Mouse (Mus musculus): ENCODE measurements around the gene Gucy1b1. TPM values are rescaled to one million over a fixed set of nuclear protein-coding genes. Genes with fewer than 3 reads are reported as not detected.

Gucy1b1 gene
- polyA plus RNA-seq, 1 experiment from 2014 or later, result 48.7 TPM

DNA sequence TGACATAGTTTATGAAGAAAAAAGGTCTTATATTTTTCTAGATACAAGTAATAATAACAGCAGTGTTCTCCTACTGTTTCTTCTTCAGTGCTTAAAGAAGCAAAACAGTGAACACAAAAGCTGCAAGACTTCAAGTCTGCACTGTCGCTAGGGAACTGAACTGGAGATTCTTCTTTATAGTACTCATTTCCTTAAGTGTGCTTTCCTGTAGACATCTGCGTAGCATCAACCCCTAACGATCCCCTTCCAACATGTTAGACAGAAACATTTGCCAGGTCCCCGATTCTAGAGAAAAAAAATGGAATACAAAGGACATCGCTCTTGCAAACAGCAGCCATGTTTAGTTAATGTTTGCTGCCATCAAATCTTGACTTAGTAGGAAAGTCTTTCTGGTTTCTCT, 6.7 kb downstream of the Gucy1b1 start:
- no peak overlapping the region for H3K27ac ChIP-seq (ENCODE audit: low read length)
- no peak overlapping the region for H3K9ac ChIP-seq (ENCODE audit: low read length)
- no peak overlapping the region for H3K4me2 ChIP-seq (ENCODE audit: low read depth, low read length)
- WGBS, result 70% methylated on average over 5 of the region's 5 CpGs
- no peak overlapping the region for H3K4me3 ChIP-seq (ENCODE audit: low read length)
- H3K36me3 ChIP-seq (ENCODE audit: control insufficient read depth, insufficient read depth), result no peaks in the 10 kb centered on the region
- H3K4me1 ChIP-seq (ENCODE audit: control insufficient read depth, insufficient read depth, low read length), result peaks cover 24% of the 10 kb centered on the region
- H3K9me3 ChIP-seq (replicated peaks; ENCODE audit: control insufficient read depth, low read length), result no peaks in the 10 kb centered on the region
- no peaks in the 10 kb centered on the region for H3K27me3 ChIP-seq (ENCODE audit: control insufficient read depth, insufficient read depth, low read length)
- ATAC-seq (replicated peaks; ENCODE audit: extremely low read depth, insufficient read depth, low FRiP score), result no peak

DNA sequence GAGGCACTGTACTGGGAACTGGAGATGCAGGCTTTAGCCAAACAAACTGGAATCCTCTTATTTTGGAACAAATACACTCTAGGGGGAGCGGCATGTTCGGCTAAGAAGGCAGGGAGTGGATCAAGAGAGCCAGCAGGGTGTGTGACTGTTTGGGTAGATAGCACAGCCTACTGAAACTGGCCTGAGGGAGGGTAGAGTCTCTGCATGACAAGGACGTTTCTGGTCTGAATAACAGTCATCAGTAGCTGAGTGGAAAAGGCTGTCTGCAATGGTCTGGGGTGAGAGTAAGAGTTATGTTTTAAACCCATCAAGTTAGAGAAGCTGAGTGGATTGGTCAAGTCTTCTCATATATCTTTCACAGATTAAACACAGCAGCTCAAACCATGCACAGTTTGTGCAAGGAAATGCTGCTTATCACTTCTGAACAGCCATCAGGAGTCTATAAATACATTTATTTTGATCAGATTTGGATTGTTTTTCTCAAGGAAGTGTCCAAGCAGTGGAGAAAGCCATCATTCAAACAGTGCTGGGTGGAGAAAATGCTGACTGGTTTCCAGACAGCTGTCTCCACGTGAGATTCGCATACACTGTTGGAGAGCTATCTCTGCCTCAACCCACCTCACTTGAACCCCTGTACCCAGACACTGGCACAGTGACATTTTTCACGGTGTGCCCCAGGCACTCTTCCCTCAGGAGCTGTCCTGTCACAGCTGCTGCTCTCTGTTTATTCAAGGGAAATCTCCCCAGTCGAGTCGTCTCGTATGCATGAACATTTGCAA, 12.9 kb downstream of the Gucy1b1 start:
- Histone ChIP-seq H3K4me3 (ENCODE audit: low read length) (no peak overlapping the region), H3K4me2 (ENCODE audit: low read depth, low read length) (no peak overlapping the region), H3K36me3 (ENCODE audit: control insufficient read depth, insufficient read depth) (no peaks in the 10 kb centered on the region), H3K27ac (ENCODE audit: low read length) (peak overlapping the region; percentile 50), H3K27me3 (ENCODE audit: control insufficient read depth, insufficient read depth, low read length) (no peaks in the 10 kb centered on the region), H3K9me3 (replicated peaks; ENCODE audit: control insufficient read depth, low read length) (no peaks in the 10 kb centered on the region), H3K9ac (ENCODE audit: low read length) (no peak overlapping the region), H3K4me1 (ENCODE audit: control insufficient read depth, insufficient read depth, low read length) (peaks cover 25% of the 10 kb centered on the region)
- ATAC-seq (replicated peaks; ENCODE audit: extremely low read depth, insufficient read depth, low FRiP score), result no peak
- WGBS, result 19% methylated on average over 9 of the region's 9 CpGs

DNA sequence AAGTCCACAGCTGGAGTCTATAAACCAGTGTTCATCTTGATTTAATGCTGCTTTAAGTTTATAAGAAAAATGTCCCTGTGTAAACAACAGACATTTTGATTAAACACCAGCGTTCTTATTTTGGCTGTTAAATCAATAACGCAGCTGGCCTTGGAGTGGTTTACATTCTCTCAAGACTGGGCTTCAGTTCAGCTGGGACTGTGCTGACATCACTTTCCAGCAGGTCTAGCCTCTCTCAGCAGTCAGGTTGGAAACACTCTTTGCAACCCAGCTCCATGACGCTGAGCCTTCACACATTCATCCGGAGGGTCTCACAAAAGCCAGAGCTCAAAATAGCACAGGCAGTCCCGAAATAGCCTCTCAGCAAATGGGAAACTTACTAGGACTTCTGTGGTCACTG, 17.3 kb downstream of the Gucy1b1 start:
- Histone ChIP-seq H3K4me1 (ENCODE audit: control insufficient read depth, insufficient read depth, low read length) (peaks cover 22% of the 10 kb centered on the region), H3K36me3 (ENCODE audit: control insufficient read depth, insufficient read depth) (no peaks in the 10 kb centered on the region), H3K9me3 (replicated peaks; ENCODE audit: control insufficient read depth, low read length) (no peaks in the 10 kb centered on the region), H3K27me3 (ENCODE audit: control insufficient read depth, insufficient read depth, low read length) (no peaks in the 10 kb centered on the region), H3K27ac (ENCODE audit: low read length) (peak overlapping the region; percentile 79), H3K4me2 (ENCODE audit: low read depth, low read length) (peak overlapping the region; percentile 26; the same call in 1 of the 2 replicates), H3K4me3 (ENCODE audit: low read length) (no peak overlapping the region), H3K9ac (ENCODE audit: low read length) (no peak overlapping the region)
- ATAC-seq (replicated peaks; ENCODE audit: extremely low read depth, insufficient read depth, low FRiP score), result peak; percentile 91
- WGBS, result 13% methylated on average over 5 of the region's 5 CpGs

DNA sequence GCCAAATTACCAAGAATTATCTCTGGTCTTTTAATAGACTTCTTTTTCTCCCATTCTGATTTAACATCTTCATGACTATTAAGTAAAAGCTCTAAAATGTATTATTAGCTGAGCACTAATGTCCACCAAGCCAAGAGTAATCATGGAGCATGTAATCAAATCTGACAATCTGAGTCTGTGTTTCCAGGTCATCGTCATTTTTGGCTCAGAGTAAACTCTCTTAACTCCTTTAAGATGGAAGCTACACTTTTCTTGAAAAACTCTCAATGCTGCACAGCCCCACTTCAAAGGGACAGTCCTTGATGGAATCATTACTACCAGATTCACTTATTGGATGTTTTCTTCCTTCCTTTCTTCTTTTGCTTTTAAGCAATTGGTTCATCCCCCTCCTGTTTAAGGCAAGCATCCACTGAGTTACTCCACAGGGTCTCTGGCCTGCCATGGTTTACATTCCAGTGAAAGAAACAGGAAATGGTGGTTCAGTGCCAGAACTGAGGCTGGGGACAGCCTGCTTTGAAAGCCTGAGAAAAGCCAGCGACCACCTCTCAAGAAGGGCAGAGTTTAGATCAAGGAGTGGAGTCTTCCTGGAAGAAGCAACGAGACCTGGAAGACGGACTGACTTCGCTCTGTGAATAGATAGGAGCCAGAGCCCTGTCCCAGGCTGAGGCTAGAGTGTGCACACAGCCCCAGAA, 20.1 kb downstream of the Gucy1b1 start:
- no peak overlapping the region for H3K9ac ChIP-seq (ENCODE audit: low read length)

DNA sequence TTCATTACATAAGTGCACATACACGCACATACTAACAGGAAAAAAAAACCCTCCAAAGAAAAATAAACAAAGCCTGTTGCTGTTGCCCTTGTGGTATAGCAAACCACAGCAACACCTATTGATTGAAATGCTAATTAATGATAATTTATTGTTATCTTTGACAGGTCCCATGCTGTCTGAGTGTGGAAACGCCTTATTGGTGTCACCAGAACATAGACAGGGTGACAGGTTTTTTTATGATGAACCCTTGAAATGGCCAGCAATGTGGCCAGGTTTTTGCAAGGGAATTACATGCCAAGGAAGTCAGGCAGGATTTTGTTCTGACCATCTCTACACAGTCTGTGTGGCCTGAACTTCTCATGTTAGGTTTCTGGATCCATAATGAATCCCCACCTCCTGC, 22.5 kb downstream of the Gucy1b1 start:
- Histone ChIP-seq H3K27ac (ENCODE audit: low read length) (no peak overlapping the region), H3K4me2 (ENCODE audit: low read depth, low read length) (no peak overlapping the region), H3K27me3 (ENCODE audit: control insufficient read depth, insufficient read depth, low read length) (no peaks in the 10 kb centered on the region), H3K4me1 (ENCODE audit: control insufficient read depth, insufficient read depth, low read length) (peaks cover 14% of the 10 kb centered on the region), H3K4me3 (ENCODE audit: low read length) (no peak overlapping the region), H3K9me3 (replicated peaks; ENCODE audit: control insufficient read depth, low read length) (no peaks in the 10 kb centered on the region), H3K36me3 (ENCODE audit: control insufficient read depth, insufficient read depth) (no peaks in the 10 kb centered on the region), H3K9ac (ENCODE audit: low read length) (no peak overlapping the region)
- WGBS, result 60% methylated on average over 2 of the region's 2 CpGs
- ATAC-seq (replicated peaks; ENCODE audit: extremely low read depth, insufficient read depth, low FRiP score), result no peak

More for the DNA sequence above, 20.1 kb downstream of the Gucy1b1 start:
- Histone ChIP-seq H3K9me3 (replicated peaks; ENCODE audit: control insufficient read depth, low read length) (no peaks in the 10 kb centered on the region), H3K27ac (ENCODE audit: low read length) (peak overlapping the region; percentile 14; the same call in 1 of the 2 replicates), H3K36me3 (ENCODE audit: control insufficient read depth, insufficient read depth) (no peaks in the 10 kb centered on the region), H3K4me1 (ENCODE audit: control insufficient read depth, insufficient read depth, low read length) (peaks cover 18% of the 10 kb centered on the region), H3K27me3 (ENCODE audit: control insufficient read depth, insufficient read depth, low read length) (no peaks in the 10 kb centered on the region), H3K4me2 (ENCODE audit: low read depth, low read length) (no peak overlapping the region), H3K4me3 (ENCODE audit: low read length) (no peak overlapping the region)
- 27% methylated on average over 5 of the region's 5 CpGs for WGBS
- no peak for ATAC-seq (replicated peaks; ENCODE audit: extremely low read depth, insufficient read depth, low FRiP score)

DNA sequence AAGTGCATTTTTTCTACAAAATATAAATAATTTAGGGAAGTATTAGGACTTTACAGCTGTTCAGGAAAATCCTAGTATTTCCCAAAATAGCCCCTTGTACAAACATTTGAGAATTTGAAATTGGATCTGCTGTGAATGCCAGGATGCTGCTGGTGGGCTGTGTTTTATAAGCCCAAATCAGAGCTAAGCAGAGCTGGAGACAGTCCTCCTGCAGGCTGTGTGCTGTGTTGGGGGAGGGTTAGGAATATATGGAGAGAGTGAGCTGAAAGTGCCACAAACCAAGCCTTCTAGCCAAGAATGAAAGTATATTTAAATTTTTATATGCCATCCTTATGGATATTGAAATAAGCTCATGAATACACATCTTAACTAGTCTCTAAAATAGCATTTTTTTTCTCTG, 23.0 kb downstream of the Gucy1b1 start:
- H3K4me1 ChIP-seq (ENCODE audit: control insufficient read depth, insufficient read depth, low read length), result peaks cover 14% of the 10 kb centered on the region
- no peak overlapping the region for H3K4me3 ChIP-seq (ENCODE audit: low read length)
- H3K9me3 ChIP-seq (replicated peaks; ENCODE audit: control insufficient read depth, low read length), result no peaks in the 10 kb centered on the region
- H3K9ac ChIP-seq (ENCODE audit: low read length), result no peak overlapping the region
- no peak overlapping the region for H3K27ac ChIP-seq (ENCODE audit: low read length)
- H3K27me3 ChIP-seq (ENCODE audit: control insufficient read depth, insufficient read depth, low read length), result no peaks in the 10 kb centered on the region
- H3K4me2 ChIP-seq (ENCODE audit: low read depth, low read length), result no peak overlapping the region
- H3K36me3 ChIP-seq (ENCODE audit: control insufficient read depth, insufficient read depth), result no peaks in the 10 kb centered on the region
- ATAC-seq (replicated peaks; ENCODE audit: extremely low read depth, insufficient read depth, low FRiP score), result no peak

DNA sequence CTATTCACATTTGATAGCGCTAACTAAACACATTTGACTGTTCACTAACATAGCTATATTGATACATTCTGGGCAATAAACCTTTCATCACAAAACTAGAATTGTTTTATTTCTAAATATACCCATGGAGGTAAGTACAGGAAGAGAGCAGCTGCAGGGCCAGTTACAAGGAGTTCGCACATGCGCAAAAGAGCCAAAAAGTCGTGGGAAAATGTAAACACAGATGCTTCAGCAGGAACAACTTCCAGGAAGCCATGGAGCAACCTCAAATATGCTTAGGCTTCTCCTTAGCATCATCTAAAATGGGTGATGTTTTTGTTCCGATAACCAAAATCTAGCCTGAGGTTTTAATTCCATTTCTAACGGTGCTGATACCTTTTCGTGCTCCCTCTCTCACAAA, 25.8 kb downstream of the Gucy1b1 start:
- no peak for ATAC-seq (replicated peaks; ENCODE audit: extremely low read depth, insufficient read depth, low FRiP score)
- Histone ChIP-seq H3K9me3 (replicated peaks; ENCODE audit: control insufficient read depth, low read length) (no peaks in the 10 kb centered on the region), H3K36me3 (ENCODE audit: control insufficient read depth, insufficient read depth) (peaks cover 4% of the 10 kb centered on the region; the same call in 1 of the 2 replicates), H3K4me3 (ENCODE audit: low read length) (no peak overlapping the region), H3K27me3 (ENCODE audit: control insufficient read depth, insufficient read depth, low read length) (no peaks in the 10 kb centered on the region), H3K4me1 (ENCODE audit: control insufficient read depth, insufficient read depth, low read length) (0 out of 2 replicates have a peak, but pooled peaks cover 6% of the 10 kb centered on the region), H3K9ac (ENCODE audit: low read length) (no peak overlapping the region), H3K4me2 (ENCODE audit: low read depth, low read length) (no peak overlapping the region), H3K27ac (ENCODE audit: low read length) (no peak overlapping the region)
- WGBS, result 61% methylated on average over 7 of the region's 7 CpGs

DNA sequence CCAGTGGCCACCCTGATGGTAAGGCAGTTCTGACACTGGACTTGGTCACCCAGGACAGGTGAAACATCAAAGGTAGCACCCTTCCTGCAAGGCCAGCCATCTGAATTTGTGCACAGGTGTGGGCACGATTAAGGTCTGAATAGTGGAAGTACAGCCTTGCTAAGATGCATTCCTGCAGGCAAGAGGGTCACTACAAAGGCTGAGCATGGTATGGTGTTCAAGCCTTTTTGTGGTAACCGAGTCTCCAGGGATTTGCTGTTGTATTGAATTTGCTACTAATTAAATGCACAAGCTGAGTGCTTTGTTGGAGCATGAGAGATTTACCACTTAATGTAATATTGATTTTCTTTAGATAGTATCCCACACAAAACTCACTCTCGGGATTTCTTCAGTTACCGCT, 26.4 kb downstream of the Gucy1b1 start:
- Histone ChIP-seq H3K36me3 (ENCODE audit: control insufficient read depth, insufficient read depth) (peaks cover 5% of the 10 kb centered on the region; the same call in 1 of the 2 replicates), H3K27ac (ENCODE audit: low read length) (no peak overlapping the region), H3K4me1 (ENCODE audit: control insufficient read depth, insufficient read depth, low read length) (0 out of 2 replicates have a peak, but pooled peaks cover 6% of the 10 kb centered on the region), H3K4me3 (ENCODE audit: low read length) (no peak overlapping the region), H3K27me3 (ENCODE audit: control insufficient read depth, insufficient read depth, low read length) (no peaks in the 10 kb centered on the region), H3K9ac (ENCODE audit: low read length) (no peak overlapping the region), H3K9me3 (replicated peaks; ENCODE audit: control insufficient read depth, low read length) (no peaks in the 10 kb centered on the region), H3K4me2 (ENCODE audit: low read depth, low read length) (no peak overlapping the region)
- 88% methylated on average over 4 of the region's 4 CpGs for WGBS
- no peak for ATAC-seq (replicated peaks; ENCODE audit: extremely low read depth, insufficient read depth, low FRiP score)

DNA sequence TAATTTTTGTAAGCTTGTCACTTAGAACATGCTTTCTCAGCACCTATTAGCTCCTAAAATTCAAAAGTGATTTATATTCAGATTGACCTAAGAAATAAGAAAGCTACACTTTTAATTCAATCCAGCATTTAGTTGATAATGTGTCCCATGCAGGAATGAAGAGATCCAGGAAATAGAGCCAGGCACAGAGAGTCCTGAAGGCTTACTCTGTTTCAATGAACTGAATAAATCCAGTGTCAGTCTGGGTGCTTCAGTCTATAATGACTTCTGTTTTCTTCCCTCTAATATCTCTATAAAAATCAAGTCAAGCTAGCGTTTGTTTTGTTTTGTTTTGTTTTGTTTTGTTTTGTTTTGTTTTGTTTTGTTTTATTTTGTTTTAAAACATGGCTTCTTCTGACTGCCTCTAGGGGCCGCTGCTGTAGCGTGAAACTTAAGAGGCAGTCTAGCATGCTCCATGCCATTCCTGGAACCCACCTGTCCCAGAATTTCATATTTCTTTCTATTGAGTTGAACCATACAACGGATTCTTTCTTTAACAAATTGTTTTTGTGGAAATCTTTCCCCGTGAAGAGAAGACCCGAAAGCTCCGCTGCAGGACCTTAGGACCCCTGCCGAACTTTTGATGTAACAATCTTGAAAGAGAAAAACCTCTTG, 27.3 kb downstream of the Gucy1b1 start:
- Histone ChIP-seq H3K27ac (ENCODE audit: low read length) (no peak overlapping the region), H3K36me3 (ENCODE audit: control insufficient read depth, insufficient read depth) (peaks cover 5% of the 10 kb centered on the region; the same call in 1 of the 2 replicates), H3K9me3 (replicated peaks; ENCODE audit: control insufficient read depth, low read length) (no peaks in the 10 kb centered on the region), H3K9ac (ENCODE audit: low read length) (no peak overlapping the region), H3K4me2 (ENCODE audit: low read depth, low read length) (no peak overlapping the region), H3K4me1 (ENCODE audit: control insufficient read depth, insufficient read depth, low read length) (0 out of 2 replicates have a peak, but pooled peaks cover 6% of the 10 kb centered on the region), H3K27me3 (ENCODE audit: control insufficient read depth, insufficient read depth, low read length) (no peaks in the 10 kb centered on the region), H3K4me3 (ENCODE audit: low read length) (no peak overlapping the region)
- 27% methylated on average over 8 of the region's 8 CpGs for WGBS
- no peak for ATAC-seq (replicated peaks; ENCODE audit: extremely low read depth, insufficient read depth, low FRiP score)
